Mouse (Mus musculus) hindbrain, embryonic 13.5 days (tissue): ENCODE data around the gene Ccl22. TPM values are rescaled to one million over a fixed set of nuclear protein-coding genes. Genes with fewer than 3 reads are reported as not detected.
A peak's percentile ranks its signal among the peaks of the same experiment; 100 is the strongest.

Experiments
- ATAC-seq: fragments of 200-750 bp; cut with Nextera tagmentation; 2 replicates; pipeline ENCODE4 v1.8.0; 2017; ENCODE audit warnings: moderate TSS enrichment; ENCODE audit not compliant: low FRiP score
- H3K27ac ChIP-seq: fragments of 300-500 bp; sonication (generic); 2 replicates; pipeline ENCODE4 v1.5.1; 2015; ENCODE audit warnings: inconsistent platforms, mild to moderate bottlenecking, moderate library complexity
- H3K27me3 ChIP-seq: fragments of 300-500 bp; sonication (generic); 2 replicates; pipeline ENCODE4 v1.6.1; 2015; ENCODE audit warnings: mild to moderate bottlenecking, inconsistent platforms
- H3K36me3 ChIP-seq: fragments of 300-500 bp; sonication (generic); 2 replicates; pipeline ENCODE4 v1.6.1; 2015; ENCODE audit warnings: mild to moderate bottlenecking, inconsistent platforms
- H3K4me1 ChIP-seq: fragments of 300-500 bp; sonication (generic); replicated peaks from 2 replicates; pipeline ENCODE4 v1.6.1; 2015; ENCODE audit warnings: inconsistent platforms
- H3K4me2 ChIP-seq: fragments of 300-500 bp; sonication (generic); 2 replicates; pipeline ENCODE4 v1.6.1; 2015; ENCODE audit warnings: inconsistent platforms, mild to moderate bottlenecking, moderate library complexity
- H3K4me3 ChIP-seq: fragments of 300-500 bp; sonication (generic); 2 replicates; pipeline ENCODE4 v1.5.1; 2015; ENCODE audit warnings: mild to moderate bottlenecking, inconsistent platforms
- H3K9ac ChIP-seq: fragments of 300-500 bp; sonication (generic); 2 replicates; pipeline ENCODE4 v1.6.1; 2015; ENCODE audit warnings: mild to moderate bottlenecking, inconsistent platforms
- H3K9me3 ChIP-seq: fragments of 300-500 bp; sonication (generic); 2 replicates; pipeline ENCODE4 v1.6.1; 2016; ENCODE audit warnings: inconsistent platforms
- WGBS: fragments of 180-500 bp; shearing (Covaris S2); methylation state at CpG from one replicate; pipeline ENCODE4 v1.1.7; 2015; 5-methylcytosine and 5-hydroxymethylcytosine counted together
- polyA plus RNA-seq: library from polyadenylated mRNA; unstranded; fragments of >200 nt; fragmentation: Nextera tagmentation; extraction: Ambion mirVana; gene quantifications from 2 replicates; pipeline ENCODE4 v1.2.1, GENCODE M21; 2015

The Ccl22 gene
- polyA plus RNA-seq, 1 experiment from 2014 or later: not detected

GRCm38 (mm10) chr8:94781838-94782235, 36.4 kb downstream of the Ccl22 start:
- Histone ChIP-seq H3K27ac (no peak overlapping the region), H3K4me2 (no peak overlapping the region), H3K36me3 (peaks cover 11% of the 10 kb centered on the region; the same call in 1 of the 2 replicates), H3K4me1 (peaks cover 19% of the 10 kb centered on the region), H3K9me3 (no peaks in the 10 kb centered on the region), H3K4me3 (no peak overlapping the region), H3K27me3 (no peaks in the 10 kb centered on the region), H3K9ac (peak overlapping the region; percentile 29; the same call in 1 of the 2 replicates)
- no peak; the same call in 1 of the 2 replicates for ATAC-seq
- 11% methylated on average over 11 of the region's 11 CpGs for WGBS

DNA sequence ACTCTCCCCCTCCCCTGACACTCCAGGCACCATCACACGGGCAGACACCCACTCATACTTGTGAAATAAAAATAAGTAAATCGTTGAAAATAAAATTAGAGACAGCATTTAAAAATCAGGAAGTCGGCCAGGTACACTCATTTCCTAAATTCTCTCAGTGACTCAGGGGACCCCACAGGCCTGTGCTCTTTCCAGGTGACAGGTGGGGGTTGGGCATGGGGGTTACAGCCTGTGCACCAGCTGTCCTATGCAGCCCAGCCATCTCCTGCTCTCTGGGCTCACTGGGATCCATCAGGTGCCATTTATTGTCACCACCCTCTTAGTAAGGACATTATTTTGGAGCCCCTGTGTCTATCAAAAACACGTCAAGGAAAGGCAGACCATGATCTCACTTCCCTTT, 38.5 kb downstream of the Ccl22 start:
- no peak overlapping the region for H3K4me3 ChIP-seq
- peaks cover 11% of the 10 kb centered on the region; the same call in 1 of the 2 replicates for H3K36me3 ChIP-seq
- H3K9ac ChIP-seq: no peak overlapping the region
- H3K4me2 ChIP-seq: no peak overlapping the region
- no peaks in the 10 kb centered on the region for H3K27me3 ChIP-seq
- WGBS: 85% methylated on average over 4 of the region's 4 CpGs
- no peaks in the 10 kb centered on the region for H3K9me3 ChIP-seq
- H3K27ac ChIP-seq: no peak overlapping the region
- no peak for ATAC-seq
- H3K4me1 ChIP-seq: peaks cover 10% of the 10 kb centered on the region

DNA sequence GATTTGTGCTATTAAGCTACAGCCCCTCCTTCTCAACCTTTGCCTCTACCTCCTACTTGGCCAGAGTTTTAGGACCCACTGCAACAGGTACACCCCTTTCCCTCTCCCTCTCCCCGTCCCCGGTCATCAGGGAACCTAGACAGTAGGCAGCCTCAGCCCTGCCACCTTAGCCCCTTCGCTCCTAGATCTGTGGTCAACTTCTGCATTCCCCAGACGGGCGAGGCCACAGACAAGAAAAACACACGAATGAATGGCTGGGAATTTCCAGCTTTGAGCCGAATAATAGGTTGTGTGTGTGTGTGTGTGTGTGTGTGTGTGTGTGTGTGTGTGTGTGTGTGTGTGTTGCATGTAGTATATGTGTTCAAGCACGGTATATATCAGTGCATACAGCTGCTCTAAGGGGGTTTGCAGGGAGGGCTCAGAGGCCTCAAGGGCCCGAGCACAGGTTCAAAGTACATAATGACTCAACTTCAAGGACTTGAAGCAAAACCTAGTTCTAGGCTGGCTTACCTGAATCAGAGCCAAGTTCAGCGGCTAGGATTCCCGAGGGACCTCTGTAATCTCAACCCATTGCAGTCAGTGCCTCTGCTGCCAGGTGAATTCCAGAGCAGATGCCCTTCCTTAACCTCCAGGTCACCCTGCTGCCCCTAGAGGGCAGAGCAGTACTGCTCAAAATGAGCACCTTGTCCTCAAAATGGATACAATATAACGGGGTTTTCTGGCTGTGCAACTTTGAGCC, 40.0 kb downstream of the Ccl22 start:
- H3K9me3 ChIP-seq: no peaks in the 10 kb centered on the region
- H3K4me2 ChIP-seq: no peak overlapping the region
- WGBS: 73% methylated on average over 12 of the region's 12 CpGs
- no peak overlapping the region for H3K4me3 ChIP-seq
- ATAC-seq: no peak
- no peak overlapping the region for H3K9ac ChIP-seq
- peaks cover 9% of the 10 kb centered on the region for H3K4me1 ChIP-seq
- no peak overlapping the region for H3K27ac ChIP-seq
- no peaks in the 10 kb centered on the region for H3K27me3 ChIP-seq
- H3K36me3 ChIP-seq: no peaks in the 10 kb centered on the region; the same call in 1 of the 2 replicates

- Histone ChIP-seq H3K4me1 (peaks cover 9% of the 10 kb centered on the region), H3K9me3 (no peaks in the 10 kb centered on the region), H3K27ac (no peak overlapping the region), H3K36me3 (no peaks in the 10 kb centered on the region), H3K9ac (no peak overlapping the region), H3K4me2 (no peak overlapping the region), H3K27me3 (no peaks in the 10 kb centered on the region), H3K4me3 (no peak overlapping the region)
- no peak for ATAC-seq
- WGBS: 78% methylated on average over 6 of the region's 6 CpGs
Measured at GRCm38 (mm10) chr8:94785995-94786595, 40.7 kb downstream of the Ccl22 start.

GRCm38 (mm10) chr8:94787524-94788501, 42.4 kb downstream of the Ccl22 start:
- H3K4me2 ChIP-seq: no peak overlapping the region
- WGBS: 68% methylated on average over 15 of the region's 15 CpGs
- no peaks in the 10 kb centered on the region for H3K9me3 ChIP-seq
- no peak overlapping the region for H3K4me3 ChIP-seq
- H3K4me1 ChIP-seq: 0 out of 2 replicates have a peak, but pooled peaks cover 4% of the 10 kb centered on the region
- no peak overlapping the region for H3K27ac ChIP-seq
- H3K36me3 ChIP-seq: no peaks in the 10 kb centered on the region
- no peak for ATAC-seq
- no peaks in the 10 kb centered on the region for H3K27me3 ChIP-seq
- no peak overlapping the region for H3K9ac ChIP-seq

GRCm38 (mm10) chr8:94789256-94789955, 44.0 kb downstream of the Ccl22 start:
- Histone ChIP-seq H3K9ac (no peak overlapping the region), H3K9me3 (no peaks in the 10 kb centered on the region), H3K27me3 (no peaks in the 10 kb centered on the region), H3K27ac (no peak overlapping the region), H3K4me1 (0 out of 2 replicates have a peak, but pooled peaks cover 4% of the 10 kb centered on the region), H3K4me3 (no peak overlapping the region), H3K4me2 (no peak overlapping the region), H3K36me3 (no peaks in the 10 kb centered on the region)
- ATAC-seq: no peak
- 56% methylated on average over 10 of the region's 10 CpGs for WGBS

DNA sequence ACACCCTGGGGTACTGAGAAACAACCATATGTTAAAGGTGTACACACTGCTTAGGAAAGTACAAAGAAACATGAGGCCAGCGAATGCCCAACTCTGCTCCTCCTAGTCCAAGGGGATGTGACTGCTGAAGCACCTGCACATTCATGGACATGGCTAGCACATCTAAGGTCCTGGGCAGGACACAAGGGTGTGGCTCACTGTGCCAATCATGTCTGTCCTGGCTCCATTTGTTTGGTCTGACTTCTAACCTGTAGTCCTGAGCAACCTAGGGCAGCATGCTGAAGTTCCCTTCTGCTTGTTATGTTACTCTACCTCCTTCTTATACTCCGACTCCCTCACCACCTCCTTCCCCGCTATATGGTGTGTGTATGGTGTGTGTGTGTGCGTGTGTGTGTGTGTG, 49.0 kb downstream of the Ccl22 start:
- no peak overlapping the region for H3K4me2 ChIP-seq
- WGBS: 93% methylated on average over 4 of the region's 4 CpGs
- no peak for ATAC-seq
- no peak overlapping the region for H3K4me3 ChIP-seq
- H3K27ac ChIP-seq: no peak overlapping the region
- no peaks in the 10 kb centered on the region for H3K36me3 ChIP-seq
- no peaks in the 10 kb centered on the region for H3K27me3 ChIP-seq
- H3K4me1 ChIP-seq: no peaks in the 10 kb centered on the region
- H3K9ac ChIP-seq: no peak overlapping the region
- H3K9me3 ChIP-seq: no peaks in the 10 kb centered on the region

DNA sequence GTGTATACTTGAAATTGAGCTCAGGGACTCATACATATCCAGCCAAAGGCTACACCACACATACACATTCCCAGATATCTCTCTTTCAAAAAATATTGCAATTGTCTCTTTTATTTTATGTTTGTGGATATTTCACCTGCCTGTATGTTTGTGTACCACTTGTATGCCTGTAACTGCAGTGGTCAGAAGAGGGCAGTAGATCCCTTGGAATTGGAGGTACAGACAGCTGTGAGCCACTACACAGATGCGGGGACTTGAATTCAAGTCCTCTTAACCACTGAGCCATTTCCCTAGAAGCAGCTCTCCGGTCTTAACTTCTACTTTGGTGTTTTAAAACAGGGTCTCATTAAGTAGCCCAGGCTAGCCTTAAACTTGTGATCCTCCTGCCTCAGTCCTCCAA, 49.4 kb downstream of the Ccl22 start:
- H3K36me3 ChIP-seq: no peaks in the 10 kb centered on the region
- H3K9me3 ChIP-seq: no peaks in the 10 kb centered on the region
- no peak for ATAC-seq
- no peak overlapping the region for H3K27ac ChIP-seq
- H3K9ac ChIP-seq: no peak overlapping the region
- H3K27me3 ChIP-seq: no peaks in the 10 kb centered on the region
- 91% methylated on average over 2 of the region's 2 CpGs for WGBS
- H3K4me1 ChIP-seq: no peaks in the 10 kb centered on the region
- no peak overlapping the region for H3K4me2 ChIP-seq
- H3K4me3 ChIP-seq: no peak overlapping the region

DNA sequence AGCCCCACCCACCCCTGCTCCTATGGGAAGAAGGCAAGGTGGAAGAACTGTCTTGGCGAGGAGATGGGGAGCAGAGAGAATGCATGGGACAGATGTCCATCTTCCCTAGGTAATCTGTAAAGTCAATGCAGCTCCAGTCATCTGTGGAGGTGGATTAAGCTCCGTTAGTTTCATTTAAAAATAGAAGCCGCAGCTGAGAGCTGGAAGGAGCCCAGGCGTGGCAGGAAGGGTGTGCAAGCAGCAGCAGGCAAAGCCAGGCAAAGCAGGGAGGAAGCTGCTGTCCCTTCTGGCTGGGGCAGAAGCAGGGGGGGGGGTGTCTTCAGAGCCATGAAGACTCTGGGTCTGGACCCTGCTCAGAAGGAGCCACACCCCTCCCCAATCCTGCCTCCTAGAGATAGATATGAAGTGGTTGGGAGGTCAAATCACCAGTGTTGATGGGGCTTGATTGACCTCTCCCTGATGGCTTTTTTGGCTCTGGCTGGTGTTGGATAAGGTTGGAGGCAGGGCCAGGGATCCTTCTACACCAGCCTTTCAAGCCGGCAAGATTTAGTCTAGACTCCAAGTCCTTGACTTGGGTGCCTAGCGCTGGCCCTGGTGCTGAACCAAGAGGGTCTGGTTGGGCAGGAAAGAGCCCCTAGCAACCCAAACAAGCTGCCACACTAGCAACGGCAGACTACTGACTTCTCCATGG, 55.0 kb downstream of the Ccl22 start:
- Histone ChIP-seq H3K4me2 (no peak overlapping the region), H3K9ac (no peak overlapping the region), H3K9me3 (no peaks in the 10 kb centered on the region), H3K27ac (no peak overlapping the region), H3K4me1 (no peaks in the 10 kb centered on the region), H3K36me3 (no peaks in the 10 kb centered on the region), H3K27me3 (no peaks in the 10 kb centered on the region), H3K4me3 (no peak overlapping the region)
- ATAC-seq: no peak
- WGBS: 69% methylated on average over 7 of the region's 7 CpGs
